Comparison of ENCODE assay signal across 24 mouse cellular contexts in genomic region chr13:83110610-83111009, GRCm38 (mm10).
DNase-seq lines count a peak whose midpoint lies in the region; ATAC-seq and TF ChIP-seq lines count a peak whose summit lies in the region.
"Had no signal": no experiment of that assay in that cellular context is flagged by ENCODE, and none has a peak within 500 bp of the region (broad histone marks: within the 10 kb centered on the region; RNA-seq: fewer than 3 reads in every experiment).

No protein-coding gene starts in this region.

- H3K4me2 ChIP-seq in lung, embryonic 14.5 days = no peak overlapping the region
- H3K4me2 ChIP-seq in lung, postnatal 0 days (replicated peaks; ENCODE audit: low read depth, low read length) = no peak overlapping the region
- H3K4me2 ChIP-seq in hindbrain, embryonic 14.5 days (replicated peaks) = no peak overlapping the region
- no peak overlapping the region for H3K4me2 ChIP-seq in stomach, postnatal 0 days (replicated peaks; ENCODE audit: low read depth)
- H3K4me2 ChIP-seq: embryonic facial prominence, embryonic 15.5 days; forebrain, embryonic 15.5 days; heart, embryonic 13.5 days; hindbrain, embryonic 12.5 days; liver, embryonic 15.5 days; midbrain, embryonic 11.5 days had no signal

- WGBS in lung, embryonic 14.5 days = 56% methylated on average over 3 of the region's 3 CpGs
- WGBS in lung, postnatal 0 days = 63% methylated on average over 3 of the region's 3 CpGs
- WGBS in hindbrain, embryonic 14.5 days = 64% methylated on average over 3 of the region's 3 CpGs
- WGBS in stomach, postnatal 0 days = 73% methylated on average over 3 of the region's 3 CpGs

- no peak for TF ChIP-seq CTCF in lung, embryonic 14.5 days (IDR thresholded peaks at IDR 0.05; ENCODE audit: low read depth)
- no peak for TF ChIP-seq CTCF in lung, postnatal 0 days (IDR thresholded peaks at IDR 0.05)
- TF ChIP-seq CTCF in cortical plate, adult 2 months (IDR thresholded peaks at IDR 0.05; ENCODE audit: extremely low read depth, insufficient read depth, low read length) = no peak
- TF ChIP-seq CTCF in stomach, postnatal 0 days (IDR thresholded peaks at IDR 0.05; ENCODE audit: low read depth) = no peak

- TF ChIP-seq POLR2A in cortical plate, adult 2 months (IDR thresholded peaks at IDR 0.05; ENCODE audit: extremely low read depth, insufficient read depth, low read length) = no peak

- no peaks in the 10 kb centered on the region; the same call in 1 of the 2 replicates for H3K4me1 ChIP-seq in lung, embryonic 14.5 days (ENCODE audit: insufficient read depth)
- no peaks in the 10 kb centered on the region for H3K4me1 ChIP-seq in lung, postnatal 0 days (ENCODE audit: insufficient read depth, low read depth, low read length)
- peaks cover 1% of the 10 kb centered on the region; the same call in 1 of the 2 replicates for H3K4me1 ChIP-seq in cortical plate, adult 2 months (ENCODE audit: control insufficient read depth, insufficient read depth, low read length)
- H3K4me1 ChIP-seq in hindbrain, embryonic 14.5 days (replicated peaks; ENCODE audit: control insufficient read depth, insufficient read depth, low read length) = no peaks in the 10 kb centered on the region
- H3K4me1 ChIP-seq in stomach, postnatal 0 days (replicated peaks; ENCODE audit: control insufficient read depth, insufficient read depth) = no peaks in the 10 kb centered on the region
- H3K4me1 ChIP-seq: embryonic facial prominence, embryonic 15.5 days; limb, embryonic 10.5 days had no signal

- no peak for TF ChIP-seq EP300 in lung, postnatal 0 days (IDR thresholded peaks at IDR 0.05)
- TF ChIP-seq EP300 in stomach, postnatal 0 days (optimal IDR thresholded peaks at IDR 0.05) = no peak

- H3K36me3 ChIP-seq in lung, embryonic 14.5 days (ENCODE audit: insufficient read depth) = no peaks in the 10 kb centered on the region
- no peaks in the 10 kb centered on the region for H3K36me3 ChIP-seq in lung, postnatal 0 days (ENCODE audit: insufficient read depth, low read length)
- no peaks in the 10 kb centered on the region for H3K36me3 ChIP-seq in hindbrain, embryonic 14.5 days (replicated peaks; ENCODE audit: control insufficient read depth, insufficient read depth)
- no peaks in the 10 kb centered on the region for H3K36me3 ChIP-seq in stomach, postnatal 0 days (ENCODE audit: control insufficient read depth, insufficient read depth, low read length)
- H3K36me3 ChIP-seq: embryonic facial prominence, embryonic 15.5 days; forebrain, embryonic 15.5 days; heart, embryonic 13.5 days; hindbrain, embryonic 12.5 days; limb, embryonic 10.5 days; liver, embryonic 15.5 days had no signal

- no peak overlapping the region for H3K27ac ChIP-seq in lung, embryonic 14.5 days (ENCODE audit: low read depth)
- no peak overlapping the region for H3K27ac ChIP-seq in lung, postnatal 0 days (ENCODE audit: low read length)
- H3K27ac ChIP-seq in cortical plate, adult 2 months (ENCODE audit: insufficient read depth, low read length) = peak overlapping the region; percentile 83
- H3K27ac ChIP-seq in hindbrain, embryonic 14.5 days = no peak overlapping the region
- H3K27ac ChIP-seq in stomach, postnatal 0 days (replicated peaks) = no peak overlapping the region
- H3K27ac ChIP-seq: forebrain, embryonic 15.5 days; heart, adult 2 months; heart, embryonic 13.5 days; hindbrain, embryonic 12.5 days; limb, embryonic 10.5 days; liver, embryonic 15.5 days; macrophage had no signal

- no peak overlapping the region for H3K9ac ChIP-seq in lung, embryonic 14.5 days
- no peak overlapping the region for H3K9ac ChIP-seq in lung, postnatal 0 days (replicated peaks; ENCODE audit: low read depth)
- no peak overlapping the region for H3K9ac ChIP-seq in hindbrain, embryonic 14.5 days
- no peak overlapping the region for H3K9ac ChIP-seq in stomach, postnatal 0 days (ENCODE audit: low read length)
- H3K9ac ChIP-seq: embryonic facial prominence, embryonic 15.5 days; forebrain, embryonic 15.5 days; heart, embryonic 13.5 days; hindbrain, embryonic 12.5 days; liver, embryonic 15.5 days had no signal

- no peak for ATAC-seq in lung, embryonic 14.5 days (ENCODE audit: insufficient read depth)
- no peak for ATAC-seq in lung, postnatal 0 days
- ATAC-seq in hindbrain, embryonic 14.5 days (ENCODE audit: low FRiP score) = no peak
- ATAC-seq in stomach, postnatal 0 days (ENCODE audit: low FRiP score, low TSS enrichment) = no peak
- ATAC-seq: forebrain, embryonic 15.5 days had no signal

- DNase-seq in layer of hippocampus, adult 11-12 months (ENCODE audit: low spot score) = peak; percentile 22
- DNase-seq in layer of hippocampus, postnatal 10 days (ENCODE audit: low spot score in 2 of 2) = no peak
- DNase-seq in lung, embryonic 14.5 days = peak; percentile 28
- DNase-seq in lung, postnatal 0 days (ENCODE audit: low spot score) = no peak
- DNase-seq in layer of hippocampus, postnatal 36 days = peak; percentile 7 to 12
- DNase-seq in hindbrain, embryonic 14.5 days (ENCODE audit: low spot score) = no peak
- DNase-seq in stomach, postnatal 0 days (ENCODE audit: low spot score) = no peak
- DNase-seq: adrenal gland, postnatal 25 days; cerebellum, adult 11 months; cerebellum, adult 9-11 months; gastrocnemius, postnatal 25 days; heart, adult 2 months; heart, postnatal 14 days; kidney, adult 18-20 months; liver had no signal

- H3K27me3 ChIP-seq in lung, embryonic 14.5 days (ENCODE audit: insufficient read depth, low read length) = no peaks in the 10 kb centered on the region
- no peaks in the 10 kb centered on the region for H3K27me3 ChIP-seq in lung, postnatal 0 days (replicated peaks; ENCODE audit: insufficient read depth, low read length)
- no peaks in the 10 kb centered on the region for H3K27me3 ChIP-seq in hindbrain, embryonic 14.5 days (ENCODE audit: control insufficient read depth, insufficient read depth, low read length)
- no peaks in the 10 kb centered on the region for H3K27me3 ChIP-seq in stomach, postnatal 0 days (ENCODE audit: control insufficient read depth, insufficient read depth, low read length)
- H3K27me3 ChIP-seq: embryonic facial prominence, embryonic 15.5 days; forebrain, embryonic 15.5 days; heart, embryonic 13.5 days; hindbrain, embryonic 12.5 days; liver, embryonic 15.5 days had no signal

- no peaks in the 10 kb centered on the region for H3K9me3 ChIP-seq in lung, embryonic 14.5 days (ENCODE audit: low read depth, low read length)
- H3K9me3 ChIP-seq in lung, postnatal 0 days (ENCODE audit: low read length) = no peaks in the 10 kb centered on the region
- no peaks in the 10 kb centered on the region for H3K9me3 ChIP-seq in hindbrain, embryonic 14.5 days (ENCODE audit: control insufficient read depth, low read length)
- H3K9me3 ChIP-seq in stomach, postnatal 0 days (ENCODE audit: control insufficient read depth, low read length) = no peaks in the 10 kb centered on the region
- H3K9me3 ChIP-seq: embryonic facial prominence, embryonic 15.5 days; forebrain, embryonic 15.5 days; heart, embryonic 13.5 days; hindbrain, embryonic 12.5 days; limb, embryonic 10.5 days; liver, embryonic 15.5 days had no signal

- H3K4me3 ChIP-seq in lung, embryonic 14.5 days (ENCODE audit: low read depth, low read length) = no peak overlapping the region
- H3K4me3 ChIP-seq in lung, postnatal 0 days (ENCODE audit: low read depth, low read length) = no peak overlapping the region
- no peak overlapping the region for H3K4me3 ChIP-seq in cortical plate, adult 2 months (ENCODE audit: insufficient read depth, low read length)
- H3K4me3 ChIP-seq in hindbrain, embryonic 14.5 days (replicated peaks; ENCODE audit: low read length) = no peak overlapping the region
- H3K4me3 ChIP-seq in stomach, postnatal 0 days (ENCODE audit: low read depth, low read length) = no peak overlapping the region
- H3K4me3 ChIP-seq: embryonic facial prominence, embryonic 15.5 days; forebrain, embryonic 15.5 days; heart, adult 2 months; heart, embryonic 13.5 days; hindbrain, embryonic 12.5 days; limb, embryonic 10.5 days; liver, embryonic 15.5 days had no signal

Comparison
In these comparisons a context has a peak if more than half of its experiments do, and no peak if none do; other contexts are left out.
1. DNase-seq: peak in layer of hippocampus, adult 11-12 months (single experiment), lung, embryonic 14.5 days (single experiment) and layer of hippocampus, postnatal 36 days (2 of 2); none in layer of hippocampus, postnatal 10 days (0 of 2), lung, postnatal 0 days (single experiment), hindbrain, embryonic 14.5 days (single experiment) and stomach, postnatal 0 days (single experiment).